Mouse (Mus musculus) retina, embryonic 14.5 days (tissue): ENCODE measurements around the gene Cblc.

Experiments
- DNase-seq: peaks from one replicate; pipeline ENCODE4 v3.0.0-alpha.2; 2015; ENCODE audit warnings: low spot score

Cblc gene

GRCm38 (mm10) chr7:19750217-19751069, 46.2 kb downstream of the Cblc start, which contains the start of gene Nectin2:
Gene Nectin2 (minus strand): TSS chr7:19750483.
- DNase-seq, result peak; percentile 92

GRCm38 (mm10) chr7:19749389-19750216, 47.0 kb downstream of the Cblc start:
- peak; percentile 100 for DNase-seq

- DNase-seq, result peak; percentile 64
These were observed 48.1 kb downstream of the Cblc start for GRCm38 (mm10) chr7:19748219-19749195.

GRCm38 (mm10) chr7:19747420-19748218, 49.0 kb downstream of the Cblc start:
- DNase-seq, result peak; percentile 18

- peak; percentile 64 for DNase-seq
These were observed 50.0 kb downstream of the Cblc start for GRCm38 (mm10) chr7:19746426-19747201.

- no peak for DNase-seq
These were observed 50.6 kb downstream of the Cblc start for GRCm38 (mm10) chr7:19745971-19746370.

GRCm38 (mm10) chr7:19744590-19745385, 51.8 kb downstream of the Cblc start:
- peak; percentile 31 for DNase-seq

- no peak for DNase-seq
These were observed 52.8 kb downstream of the Cblc start for GRCm38 (mm10) chr7:19743791-19744190.

- DNase-seq, result no peak
These were observed 54.1 kb downstream of the Cblc start for GRCm38 (mm10) chr7:19742468-19742867.

- no peak for DNase-seq
These were observed 55.1 kb downstream of the Cblc start for GRCm38 (mm10) chr7:19741329-19742031.

GRCm38 (mm10) chr7:19740269-19740668, 56.3 kb downstream of the Cblc start:
- no peak for DNase-seq

- DNase-seq, result no peak
These were observed 57.8 kb downstream of the Cblc start for GRCm38 (mm10) chr7:19738771-19739170.

- DNase-seq, result no peak
These were observed 60.1 kb downstream of the Cblc start for GRCm38 (mm10) chr7:19736389-19737057.

- DNase-seq, result no peak
These were observed 62.4 kb downstream of the Cblc start for GRCm38 (mm10) chr7:19734178-19734666.
